Mouse (Mus musculus) heart, postnatal 4 days (tissue): Measurements from ENCODE around the gene AC124108.1. TPM values are rescaled to one million over a fixed set of nuclear protein-coding genes. Genes with fewer than 3 reads are reported as not detected.

Source experiments
- microRNA-seq, 2 experiments: library from miRNA; unstranded; fragments of <30 nt; microRNA quantifications; one replicate each; pipeline ENCODE4 v1.2.0; 2021 to 2022
- total RNA-seq, 2 experiments: library from RNA; stranded (reverse); gene quantifications; 2 replicates each; pipeline ENCODE4 v1.2.3; 2021

The AC124108.1 gene
- total RNA-seq, 2 experiments from 2014 or later: not detected

Small RNAs within 50 kb of the gene (microRNA-seq; reads per million reads assigned to microRNA genes)
- 0 to 0.61 reads per million in 2 experiments for gene Mir135b

Other genes starting within 250 kb of the AC124108.1 start
- 1 to 10 TPM; 2.1 to 2.3 TPM for gene Slc45a3, start 228.5 kb upstream of the AC124108.1 start, total RNA-seq
- 100 to 1,000 TPM; 104 to 110 TPM for gene Elk4, start 183.8 kb upstream of the AC124108.1 start, total RNA-seq
- 1 to 10 TPM; 1.3 to 1.4 TPM for gene Mfsd4a, start 123.4 kb upstream of the AC124108.1 start, total RNA-seq
- gene Cdk18, start 51.8 kb upstream of the AC124108.1 start, total RNA-seq: 1 to 10 TPM; 7.2 to 8.5 TPM
- gene Lemd1, start within 50 bp of the AC124108.1 start, total RNA-seq: not detected
- not detected for gene Gm10188, start 38.3 kb downstream of the AC124108.1 start, total RNA-seq
- 1 to 10 TPM; 4.1 to 5.8 TPM for gene Klhdc8a, start 107.2 kb downstream of the AC124108.1 start, total RNA-seq
- 1 to 10 TPM; 5.3 to 5.8 TPM for gene Nuak2, start 124.7 kb downstream of the AC124108.1 start, total RNA-seq
- 10 to 100 TPM; 17.0 to 17.5 TPM for gene Tmcc2, start 199.8 kb downstream of the AC124108.1 start, total RNA-seq
- 10 to 100 TPM; 16.9 to 17.3 TPM for gene Dstyk, start 226.1 kb downstream of the AC124108.1 start, total RNA-seq